Mouse (Mus musculus) stomach, postnatal 0 days (tissue): ENCODE measurements around the gene Zdbf2. TPM values are rescaled to one million over a fixed set of nuclear protein-coding genes. Genes with fewer than 3 reads are reported as not detected.

Experiments
- ATAC-seq: fragments of 200-750 bp; cut with Nextera tagmentation; 2 replicates; pipeline ENCODE4 v1.8.0; 2017; ENCODE audit not compliant: low FRiP score, low TSS enrichment
- DNase-seq: peaks from one replicate; pipeline ENCODE4 v3.0.0-alpha.2; 2016; ENCODE audit warnings: low spot score
- H3K27ac ChIP-seq: fragments of 300-500 bp; sonication (generic); replicated peaks from 2 replicates; pipeline ENCODE4 v1.5.1; 2014; ENCODE audit warnings: mild to moderate bottlenecking, control low read depth
- H3K27me3 ChIP-seq: fragments of 300-500 bp; sonication (generic); 2 replicates; pipeline ENCODE4 v1.6.1; 2014; ENCODE audit warnings: low read length; ENCODE audit not compliant: control insufficient read depth, insufficient read depth
- H3K36me3 ChIP-seq: fragments of 300-500 bp; sonication (generic); 2 replicates; pipeline ENCODE4 v1.6.1; 2014; ENCODE audit warnings: low read length, mixed read lengths; ENCODE audit not compliant: control insufficient read depth, insufficient read depth
- H3K4me1 ChIP-seq: fragments of 300-500 bp; sonication (generic); replicated peaks from 2 replicates; pipeline ENCODE4 v1.6.1; 2014; ENCODE audit warnings: antibody characterized with exemption; ENCODE audit not compliant: control insufficient read depth, insufficient read depth
- H3K4me2 ChIP-seq: fragments of 300-500 bp; sonication (generic); replicated peaks from 2 replicates; pipeline ENCODE4 v1.6.1; 2014; ENCODE audit warnings: low read depth, mild to moderate bottlenecking, control low read depth, moderate library complexity
- H3K4me3 ChIP-seq: fragments of 300-500 bp; sonication (generic); 2 replicates; pipeline ENCODE4 v1.5.1; 2014; ENCODE audit warnings: low read depth, low read length, control low read depth
- H3K9ac ChIP-seq: fragments of 300-500 bp; sonication (generic); 2 replicates; pipeline ENCODE4 v1.6.1; 2014; ENCODE audit warnings: mild to moderate bottlenecking, low read length, control low read depth, mixed read lengths
- H3K9me3 ChIP-seq: fragments of 300-500 bp; sonication (generic); 2 replicates; pipeline ENCODE4 v1.6.1; 2016; ENCODE audit warnings: low read length; ENCODE audit not compliant: control insufficient read depth
- CTCF ChIP-seq: IDR thresholded peaks from 2 replicates; pipeline ENCODE4 v1.5.1; 2016; ENCODE audit warnings: antibody characterized with exemption, low read depth, mild to moderate bottlenecking, moderate library complexity
- EP300 ChIP-seq: optimal IDR thresholded peaks from 2 replicates; pipeline ENCODE3; 2016; ENCODE audit warnings: antibody characterized with exemption
- WGBS: fragments of 180-500 bp; shearing (Covaris S2); extraction: QIAGEN DNeasy Blood & Tissue Kit; methylation state at CpG from one replicate; pipeline ENCODE4 v1.1.7; 2014; 5-methylcytosine and 5-hydroxymethylcytosine counted together
- polyA plus RNA-seq: library from polyadenylated mRNA; unstranded; fragments of >200 nt; fragmentation: Nextera tagmentation; extraction: Ambion mirVana; gene quantifications from 2 replicates; pipeline ENCODE4 v1.2.1, GENCODE M21; 2015

Gene Zdbf2
- polyA plus RNA-seq, 1 experiment from 2014 or later = 2.2 TPM

- Histone ChIP-seq H3K4me1 (no peaks in the 10 kb centered on the region), H3K9ac (no peak overlapping the region), H3K9me3 (no peaks in the 10 kb centered on the region), H3K4me3 (no peak overlapping the region), H3K27ac (no peak overlapping the region), H3K36me3 (no peaks in the 10 kb centered on the region), H3K27me3 (no peaks in the 10 kb centered on the region), H3K4me2 (no peak overlapping the region)
- TF ChIP-seq EP300 (no peak), CTCF (no peak)
- DNase-seq (no peak), ATAC-seq (no peak)
- WGBS = 67% methylated on average over 8 of the region's 8 CpGs
Observed at GRCm38 (mm10) chr1:63239751-63240150, 33.3 kb upstream of the Zdbf2 start.

- H3K36me3 ChIP-seq = no peaks in the 10 kb centered on the region
- H3K27me3 ChIP-seq = peaks cover 8% of the 10 kb centered on the region
- no peak overlapping the region for H3K27ac ChIP-seq
- WGBS = 58% methylated on average over 4 of the region's 4 CpGs
- no peaks in the 10 kb centered on the region for H3K4me1 ChIP-seq
- DNase-seq (no peak), ATAC-seq (no peak)
- no peak overlapping the region for H3K4me2 ChIP-seq
- TF ChIP-seq EP300 = no peak
- TF ChIP-seq CTCF = no peak
- no peak overlapping the region for H3K4me3 ChIP-seq
- no peaks in the 10 kb centered on the region for H3K9me3 ChIP-seq
- H3K9ac ChIP-seq = no peak overlapping the region
Observed at GRCm38 (mm10) chr1:63243854-63244253, 29.2 kb upstream of the Zdbf2 start.

- Histone ChIP-seq H3K27me3 (peaks cover 8% of the 10 kb centered on the region), H3K9ac (no peak overlapping the region), H3K36me3 (no peaks in the 10 kb centered on the region), H3K4me1 (no peaks in the 10 kb centered on the region), H3K4me3 (no peak overlapping the region), H3K9me3 (no peaks in the 10 kb centered on the region), H3K4me2 (no peak overlapping the region), H3K27ac (no peak overlapping the region)
- 7% methylated on average over 16 of the region's 16 CpGs for WGBS
- ATAC-seq (no peak), DNase-seq (no peak)
- no peak for TF ChIP-seq CTCF
- TF ChIP-seq EP300 = no peak
Observed at GRCm38 (mm10) chr1:63246862-63247521, 26.1 kb upstream of the Zdbf2 start.

DNA sequence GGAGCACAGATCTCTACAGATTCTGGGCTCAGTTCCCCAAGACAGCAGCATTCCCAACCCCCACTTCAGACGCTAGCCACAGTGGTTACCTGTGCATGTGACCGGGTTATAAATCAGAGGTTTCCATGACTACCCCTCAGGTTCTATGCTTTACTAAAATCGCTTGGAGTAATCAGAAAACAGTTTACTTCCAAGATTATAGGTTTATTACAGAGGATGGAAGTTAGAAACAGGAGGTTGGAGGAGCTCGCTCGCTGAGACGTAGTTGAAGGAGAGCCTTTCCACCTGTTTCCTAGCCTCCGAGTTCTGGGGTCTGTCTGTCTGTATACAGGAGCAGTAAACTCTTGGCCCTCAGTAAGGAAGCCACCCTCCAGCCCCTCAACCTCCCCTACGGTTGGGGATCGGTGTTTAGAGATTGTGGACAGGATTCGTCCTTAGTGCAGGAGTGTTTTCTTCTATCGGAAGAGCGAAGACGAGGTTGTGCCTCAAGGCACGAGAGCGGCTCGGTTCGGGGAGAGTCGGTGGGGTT lies 25.2 kb upstream of the Zdbf2 start:
- DNase-seq (no peak), ATAC-seq (no peak)
- H3K9me3 ChIP-seq = no peaks in the 10 kb centered on the region
- TF ChIP-seq EP300 = no peak
- TF ChIP-seq CTCF = no peak
- no peak overlapping the region for H3K9ac ChIP-seq
- peak overlapping the region; percentile 46 for H3K4me2 ChIP-seq
- WGBS = 3% methylated on average over 18 of the region's 18 CpGs
- peak overlapping the region; percentile 23 for H3K4me3 ChIP-seq
- no peaks in the 10 kb centered on the region for H3K36me3 ChIP-seq
- peaks cover 8% of the 10 kb centered on the region for H3K27me3 ChIP-seq
- H3K4me1 ChIP-seq = no peaks in the 10 kb centered on the region
- no peak overlapping the region for H3K27ac ChIP-seq

GRCm38 (mm10) chr1:63248360-63248851 lies 24.7 kb upstream of the Zdbf2 start:
- Histone ChIP-seq H3K27ac (no peak overlapping the region), H3K9ac (no peak overlapping the region), H3K4me2 (peak overlapping the region; percentile 46), H3K4me3 (peak overlapping the region; percentile 23), H3K9me3 (no peaks in the 10 kb centered on the region), H3K27me3 (peaks cover 8% of the 10 kb centered on the region), H3K36me3 (no peaks in the 10 kb centered on the region), H3K4me1 (no peaks in the 10 kb centered on the region)
- no peak for ATAC-seq
- 3% methylated on average over 44 of the region's 44 CpGs for WGBS
- no peak for DNase-seq
- TF ChIP-seq EP300 = no peak
- no peak for TF ChIP-seq CTCF

GRCm38 (mm10) chr1:63249261-63249660 lies 23.8 kb upstream of the Zdbf2 start:
- no peak overlapping the region for H3K4me3 ChIP-seq
- WGBS = 53% methylated on average over 4 of the region's 4 CpGs
- no peaks in the 10 kb centered on the region for H3K4me1 ChIP-seq
- H3K36me3 ChIP-seq = no peaks in the 10 kb centered on the region
- no peaks in the 10 kb centered on the region for H3K9me3 ChIP-seq
- DNase-seq = no peak
- no peak overlapping the region for H3K9ac ChIP-seq
- H3K27me3 ChIP-seq = peaks cover 8% of the 10 kb centered on the region
- TF ChIP-seq EP300 (no peak), CTCF (no peak)
- ATAC-seq = no peak
- H3K27ac ChIP-seq = no peak overlapping the region
- no peak overlapping the region for H3K4me2 ChIP-seq
